Mouse (Mus musculus) urinary bladder, postnatal 25 days (tissue): Measurements from ENCODE around the gene Zfp467.

Experiments
- DNase-seq: peaks from one replicate; pipeline ENCODE4 v3.0.0; 2022; ENCODE audit warnings: low spot score

Gene Zfp467

DNA sequence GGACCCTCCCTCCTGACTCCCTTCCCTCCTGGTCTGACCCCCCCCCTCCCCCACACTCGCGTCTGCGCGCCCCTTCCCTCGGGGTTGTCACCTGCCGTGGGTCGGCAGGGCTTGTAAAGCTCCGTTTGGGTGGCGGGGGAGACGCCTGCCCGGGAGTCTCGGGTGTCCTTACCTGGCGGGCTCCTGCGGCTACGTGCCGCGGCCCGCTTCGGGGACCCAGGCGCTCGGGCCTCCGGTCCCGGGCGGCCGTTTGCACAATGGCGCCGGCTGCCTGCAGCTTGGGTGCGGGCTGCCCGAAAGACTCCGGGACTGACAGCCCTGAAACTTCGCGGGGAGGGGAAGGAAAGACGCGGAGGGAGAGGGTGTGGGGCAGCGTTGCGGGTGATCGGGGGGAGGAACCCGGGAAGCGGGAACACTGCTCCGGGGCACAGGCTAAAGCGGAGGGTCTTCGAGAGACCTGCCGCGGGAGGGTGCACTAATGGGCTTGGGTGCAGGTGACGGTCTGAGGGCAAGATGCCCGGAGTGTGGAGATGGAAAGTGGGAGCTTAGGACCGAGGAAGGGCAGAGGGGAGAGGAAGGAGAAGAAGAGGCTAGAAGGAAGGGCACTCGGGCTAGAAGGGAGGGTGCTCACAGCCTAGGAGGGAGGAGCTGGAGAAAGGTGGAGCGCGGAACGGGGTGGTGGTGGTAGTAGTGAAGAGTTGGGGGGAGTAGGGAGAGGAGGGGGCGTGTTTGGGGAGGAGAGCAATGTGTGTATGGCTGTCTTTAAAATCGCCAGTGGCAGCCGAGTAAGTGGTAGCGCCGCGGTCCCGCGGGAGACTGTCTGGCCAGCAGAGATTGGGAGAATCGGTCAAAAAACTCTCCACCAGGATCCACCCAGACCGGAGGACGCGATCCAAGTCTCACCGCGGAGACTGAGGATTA is at the start of gene Zfp467:
Gene Zfp467 (minus strand): TSS at position 645 of the 921 bp plus-strand sequence.
- DNase-seq: peak; percentile 52

DNA sequence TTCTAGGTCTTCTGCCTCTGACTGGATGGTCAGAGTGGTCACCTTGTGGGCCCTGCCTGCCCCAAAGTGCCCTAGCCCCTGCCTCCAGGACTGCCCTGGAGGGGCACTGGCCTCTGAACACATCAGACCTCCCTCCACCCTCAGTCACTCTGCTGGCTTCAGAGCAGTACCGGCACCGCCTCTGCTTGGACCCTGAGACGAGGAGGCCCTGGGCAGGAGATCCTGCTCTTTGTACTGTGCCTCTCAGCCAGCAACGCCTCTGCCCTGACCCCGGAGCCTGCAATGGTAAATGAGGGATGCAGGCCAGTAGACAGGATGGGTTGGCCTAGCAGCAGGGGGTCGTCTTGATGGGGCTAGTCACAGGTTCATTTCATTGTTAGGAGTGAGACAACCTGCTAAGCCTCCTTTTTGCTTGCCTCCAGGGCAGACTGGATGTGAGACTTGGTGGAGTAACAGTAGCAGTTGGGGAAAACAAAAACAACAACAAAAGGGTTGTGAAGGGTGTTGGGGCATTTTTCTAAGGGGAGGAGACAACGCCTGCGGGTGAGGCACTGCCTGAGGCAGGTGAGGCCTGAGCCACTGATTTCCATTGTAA is 47.6 kb upstream of the Zfp467 start:
- no peak for DNase-seq

- DNase-seq: no peak
Observed at GRCm38 (mm10) chr6:48491361-48491760, 45.7 kb upstream of the Zfp467 start.

- DNase-seq: no peak
Observed at GRCm38 (mm10) chr6:48489741-48490140, 44.1 kb upstream of the Zfp467 start.

DNA sequence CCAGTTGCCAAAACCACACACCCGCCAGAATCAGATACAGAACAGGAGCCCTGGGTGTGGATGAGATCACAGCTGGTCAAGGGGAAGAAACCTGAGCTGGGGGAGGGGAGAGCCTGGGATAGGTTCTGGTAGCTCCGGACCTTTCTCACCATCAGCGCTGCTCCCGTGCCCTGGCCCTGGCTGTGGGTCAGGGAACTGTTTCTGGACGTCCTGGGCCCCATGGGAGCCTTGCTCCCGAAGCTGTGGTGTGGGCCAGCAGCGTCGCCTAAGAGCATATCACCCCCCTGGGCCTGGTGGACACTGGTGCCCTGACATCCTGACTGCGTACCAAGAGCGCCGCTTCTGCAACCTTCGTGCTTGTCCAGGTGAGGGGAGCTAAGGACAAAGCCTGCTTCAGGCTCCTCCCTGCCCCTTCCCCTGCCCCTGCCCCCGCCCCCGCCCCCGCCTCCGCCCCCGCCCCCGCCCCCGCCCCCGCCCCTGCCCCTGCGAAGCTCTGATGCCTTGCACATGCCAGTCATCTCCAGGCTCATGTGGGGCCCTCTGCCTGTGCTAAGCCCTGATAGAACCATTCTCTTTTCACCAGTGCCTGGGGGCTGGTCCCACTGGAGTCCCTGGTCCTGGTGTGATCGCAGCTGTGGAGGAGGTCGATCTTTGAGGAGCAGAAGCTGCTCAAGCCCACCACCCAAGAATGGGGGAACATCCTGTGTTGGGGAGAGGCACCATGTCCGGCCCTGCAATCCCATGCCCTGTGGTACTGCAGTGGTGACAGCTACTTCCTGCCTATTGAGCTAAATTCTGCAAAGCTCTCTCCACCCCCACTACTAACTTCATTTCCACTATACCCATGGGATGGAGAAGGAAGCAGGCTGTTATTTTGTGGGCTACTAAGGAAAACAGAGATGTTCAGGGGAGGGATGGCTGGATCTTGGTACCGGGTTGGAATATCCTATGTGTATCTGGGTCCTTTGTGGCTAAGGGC is 42.4 kb upstream of the Zfp467 start:
- DNase-seq: no peak

- DNase-seq: no peak
Observed at GRCm38 (mm10) chr6:48482501-48482900, 36.9 kb upstream of the Zfp467 start.

DNA sequence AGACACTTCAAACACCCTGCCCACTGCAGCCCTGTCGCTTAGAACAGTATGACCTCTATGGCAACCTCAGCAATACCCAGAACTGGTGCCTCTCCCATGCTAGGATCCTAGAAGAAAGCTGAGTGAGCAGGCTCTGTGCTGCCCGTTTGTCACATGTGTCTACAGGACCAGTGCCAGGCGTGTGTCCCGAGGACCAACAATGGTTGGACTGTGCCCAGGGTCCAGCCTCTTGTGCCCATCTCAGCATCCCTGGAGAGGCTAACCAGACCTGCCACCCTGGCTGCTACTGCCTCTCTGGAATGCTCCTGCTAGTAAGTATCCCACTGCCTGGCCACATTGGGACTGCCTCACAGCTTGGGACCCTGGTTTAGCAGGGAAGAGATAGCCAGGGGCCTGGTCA is 32.8 kb upstream of the Zfp467 start:
- no peak for DNase-seq

DNA sequence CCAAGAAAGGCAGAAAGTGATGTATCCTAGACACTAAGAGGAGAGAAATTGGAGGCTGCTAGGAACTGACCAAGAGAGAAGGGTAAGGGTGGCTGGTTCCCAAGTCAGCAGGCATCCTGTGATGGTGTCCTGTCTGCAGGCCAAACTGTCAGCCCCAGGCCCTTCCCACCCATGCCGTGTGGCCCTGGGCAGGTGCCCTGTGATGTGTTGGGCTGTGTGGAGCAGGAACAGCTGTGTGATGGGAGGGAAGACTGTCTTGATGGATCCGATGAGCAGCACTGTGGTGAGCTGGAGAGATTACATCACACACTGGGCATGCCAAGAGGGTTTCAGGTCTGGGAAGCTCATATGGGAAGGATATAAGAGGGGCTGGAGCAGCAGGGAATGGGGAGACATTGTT is 25.1 kb upstream of the Zfp467 start:
- DNase-seq: no peak

DNA sequence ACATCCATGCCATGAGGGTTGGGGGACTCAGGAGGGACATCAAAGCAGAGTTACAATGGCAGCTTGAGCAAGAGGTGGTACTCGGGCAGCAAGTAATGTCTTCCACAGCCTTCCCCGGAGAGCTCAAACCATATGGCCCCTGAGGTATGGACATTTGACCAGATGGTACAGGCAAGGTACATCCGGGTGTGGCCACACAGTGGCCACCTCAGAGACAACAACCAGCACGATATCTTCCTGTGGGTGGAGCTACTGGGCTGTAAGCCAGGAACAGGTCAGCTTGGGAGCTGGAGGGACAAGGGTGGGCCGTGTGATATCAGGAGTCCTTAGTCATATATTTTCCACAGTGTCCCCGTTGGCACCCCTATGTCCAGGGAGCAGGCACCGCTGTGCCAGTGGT is 21.9 kb upstream of the Zfp467 start:
- no peak for DNase-seq

GRCm38 (mm10) chr6:48466715-48467114 is 21.1 kb upstream of the Zfp467 start:
- no peak for DNase-seq

- no peak for DNase-seq
Observed at GRCm38 (mm10) chr6:48464966-48465679, 19.5 kb upstream of the Zfp467 start.

DNA sequence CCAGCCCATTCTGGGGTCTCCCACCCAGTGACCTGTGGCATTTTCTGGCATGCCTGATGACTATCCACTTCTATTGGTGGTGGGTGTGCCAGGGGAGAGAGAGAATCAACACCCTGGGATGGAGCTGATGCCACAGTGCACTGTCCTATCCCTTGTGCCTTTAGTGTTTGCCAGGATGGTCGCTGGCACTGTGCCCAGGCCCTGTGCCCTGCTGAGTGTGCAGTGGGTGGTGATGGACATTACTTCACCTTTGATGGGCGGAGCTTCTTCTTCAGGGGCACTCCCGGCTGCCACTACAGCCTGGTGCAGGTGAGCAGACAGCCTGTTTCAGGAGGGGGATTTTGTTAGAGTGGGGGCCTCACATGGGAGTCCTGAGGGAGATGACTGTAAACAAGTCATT is 7.1 kb upstream of the Zfp467 start:
- DNase-seq: no peak

GRCm38 (mm10) chr6:48452151-48452550 is 6.5 kb upstream of the Zfp467 start:
- no peak for DNase-seq

DNA sequence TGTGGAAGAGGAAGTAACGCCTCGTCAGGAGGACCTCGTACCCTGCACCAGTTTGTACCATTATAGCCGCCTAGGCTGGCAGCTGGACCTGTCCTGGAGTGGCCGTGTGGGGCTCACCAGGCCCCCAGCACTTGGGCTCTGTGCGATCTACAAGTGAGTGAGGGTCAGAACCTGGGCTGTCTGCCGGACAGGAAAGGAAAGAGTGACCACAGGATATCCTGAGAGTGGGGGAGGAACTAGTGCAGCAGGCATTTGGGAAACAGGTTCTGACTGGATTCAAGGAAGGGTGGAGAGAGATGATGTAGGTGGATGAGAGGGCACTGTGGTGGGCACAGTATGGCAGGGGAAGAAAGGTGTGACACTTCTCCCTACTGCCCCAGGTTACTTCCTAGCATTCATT is 2.9 kb upstream of the Zfp467 start:
- DNase-seq: no peak

GRCm38 (mm10) chr6:48447929-48448328 is 2.3 kb upstream of the Zfp467 start, which contains the start of gene Sspo:
Sspo (plus strand) TSS chr6:48448229.
- DNase-seq: no peak

DNA sequence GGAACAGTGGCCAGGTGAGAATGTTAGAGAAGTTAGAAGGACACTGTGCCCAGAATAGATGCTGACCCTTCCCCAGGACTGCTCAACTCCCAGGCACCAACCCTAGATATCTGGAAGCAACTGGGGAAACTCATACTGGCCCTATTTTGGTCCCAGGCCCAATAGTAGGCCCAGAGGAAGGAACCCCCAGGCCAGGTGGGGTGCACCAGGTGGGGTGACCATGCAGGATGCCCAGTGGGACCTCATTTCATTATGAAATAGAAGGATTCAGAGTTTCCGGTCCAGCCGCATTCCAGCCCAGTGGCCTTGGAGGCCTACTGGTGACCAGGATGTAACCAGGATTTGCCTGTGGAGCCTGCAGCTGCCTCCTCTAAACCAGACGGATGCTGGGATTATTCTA is 1.3 kb upstream of the Zfp467 start:
- no peak for DNase-seq

GRCm38 (mm10) chr6:48446256-48446655 is 631 bp upstream of the Zfp467 start:
- no peak for DNase-seq

GRCm38 (mm10) chr6:48444310-48445180 is 1.1 kb downstream of the Zfp467 start:
- DNase-seq: peak; percentile 71

DNA sequence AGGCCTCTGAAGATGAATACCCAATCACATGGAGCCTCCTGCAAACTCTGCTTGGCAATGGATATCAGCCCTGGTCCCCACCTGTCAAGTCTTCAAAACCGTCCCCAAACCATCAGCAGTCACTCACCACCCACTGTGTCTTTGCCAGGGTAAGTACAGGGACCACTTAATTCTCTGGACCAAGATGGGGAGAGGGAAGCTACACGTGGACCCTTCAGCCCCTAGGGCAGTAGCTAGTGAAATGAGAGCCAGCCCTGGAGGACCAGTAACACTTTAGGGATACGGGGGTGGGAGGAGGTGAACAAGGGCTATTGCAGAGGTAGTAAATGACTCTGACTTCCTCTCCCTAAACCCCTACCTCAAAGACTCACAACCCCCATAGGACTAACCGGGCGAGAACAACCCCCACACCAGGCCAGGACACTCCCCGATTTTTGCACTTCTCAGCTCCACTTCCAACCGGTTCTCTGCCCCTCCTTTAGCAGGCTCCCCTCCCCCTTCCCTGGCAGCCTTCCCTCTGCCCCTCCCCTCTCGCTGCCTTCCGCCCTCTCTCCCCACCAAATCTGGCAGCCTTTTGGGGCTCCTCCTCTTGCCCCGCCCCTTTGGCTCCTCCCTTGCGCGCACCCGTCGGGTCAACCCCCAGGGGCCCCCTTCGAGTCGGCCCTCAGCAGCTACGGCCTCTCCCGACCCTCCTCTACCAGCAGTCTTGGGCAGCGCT is 1.9 kb downstream of the Zfp467 start:
- peak; percentile 95 for DNase-seq
